9 mouse cellular contexts compared by ENCODE assay signal in genomic region chr5:130853371-130853770, GRCm38 (mm10).
A peak's percentile ranks its signal among the peaks of the same experiment; 100 is the strongest.
DNase-seq lines count a peak whose midpoint lies in the region; ATAC-seq and TF ChIP-seq lines count a peak whose summit lies in the region.
"Had no signal": no experiment of that assay in that cellular context is flagged by ENCODE, and none has a peak within 500 bp of the region (broad histone marks: within the 10 kb centered on the region; RNA-seq: fewer than 3 reads in every experiment).

No protein-coding gene starts in this region.

- no peak overlapping the region for H3K4me2 ChIP-seq in embryonic facial prominence, embryonic 14.5 days (ENCODE audit: low read depth, low read length)
- H3K4me2 ChIP-seq in lung, embryonic 16.5 days (ENCODE audit: low read depth, low read length) = no peak overlapping the region

- no peak overlapping the region for H3K27ac ChIP-seq in ES-Bruce4 (ENCODE audit: insufficient read depth, low read length)
- no peak overlapping the region for H3K27ac ChIP-seq in embryonic facial prominence, embryonic 14.5 days (replicated peaks; ENCODE audit: low read depth, low read length)
- H3K27ac ChIP-seq in heart, embryonic 10.5 days = no peak overlapping the region
- H3K27ac ChIP-seq in lung, embryonic 16.5 days (ENCODE audit: low read length) = no peak overlapping the region
- H3K27ac ChIP-seq: macrophage had no signal

- no peaks in the 10 kb centered on the region for H3K27me3 ChIP-seq in ES-Bruce4 (ENCODE audit: control insufficient read depth, insufficient read depth, low read length, poor library complexity, severe bottlenecking)
- no peaks in the 10 kb centered on the region for H3K27me3 ChIP-seq in embryonic facial prominence, embryonic 14.5 days (replicated peaks; ENCODE audit: control insufficient read depth, insufficient read depth, low read length)
- H3K27me3 ChIP-seq in heart, embryonic 10.5 days (ENCODE audit: insufficient read depth, poor library complexity, severe bottlenecking) = no peaks in the 10 kb centered on the region
- H3K27me3 ChIP-seq in lung, embryonic 16.5 days (ENCODE audit: control insufficient read depth, insufficient read depth, low read depth, low read length) = no peaks in the 10 kb centered on the region

- H3K9me3 ChIP-seq in ES-Bruce4 (replicated peaks; ENCODE audit: control insufficient read depth, insufficient read depth, low read length, poor library complexity, severe bottlenecking) = no peaks in the 10 kb centered on the region
- H3K9me3 ChIP-seq in embryonic facial prominence, embryonic 14.5 days (ENCODE audit: control insufficient read depth, low read length) = no peaks in the 10 kb centered on the region
- H3K9me3 ChIP-seq in heart, embryonic 10.5 days = no peaks in the 10 kb centered on the region
- H3K9me3 ChIP-seq in lung, embryonic 16.5 days (ENCODE audit: control insufficient read depth, low read length) = no peaks in the 10 kb centered on the region

- no peaks in the 10 kb centered on the region for H3K36me3 ChIP-seq in ES-Bruce4 (ENCODE audit: control insufficient read depth, insufficient read depth, low read length, poor library complexity, severe bottlenecking)
- no peaks in the 10 kb centered on the region for H3K36me3 ChIP-seq in embryonic facial prominence, embryonic 14.5 days (ENCODE audit: control insufficient read depth, insufficient read depth, low read length)
- H3K36me3 ChIP-seq in heart, embryonic 10.5 days = no peaks in the 10 kb centered on the region
- H3K36me3 ChIP-seq in lung, embryonic 16.5 days (ENCODE audit: control insufficient read depth, insufficient read depth, low read length) = no peaks in the 10 kb centered on the region

- TF ChIP-seq CTCF in ES-Bruce4 (IDR thresholded peaks at IDR 0.05; ENCODE audit: low read depth, low read length) = peak; percentile 100

- TF ChIP-seq POLR2A in ES-Bruce4 (IDR thresholded peaks at IDR 0.05; ENCODE audit: insufficient read depth, low read length) = no peak

- peak; percentile 51; the same call in 1 of the 2 replicates for ATAC-seq in embryonic facial prominence, embryonic 14.5 days (ENCODE audit: low read depth)
- peak; percentile 36; the same call in 1 of the 2 replicates for ATAC-seq in lung, embryonic 16.5 days (ENCODE audit: low read depth)

- H3K9ac ChIP-seq in ES-Bruce4 (ENCODE audit: low read depth, poor library complexity, severe bottlenecking) = no peak overlapping the region
- H3K9ac ChIP-seq in embryonic facial prominence, embryonic 14.5 days (ENCODE audit: low read depth, low read length) = no peak overlapping the region
- no peak overlapping the region for H3K9ac ChIP-seq in lung, embryonic 16.5 days (ENCODE audit: low read length)

- DNase-seq in adrenal gland, postnatal 25 days = peak; percentile 90
- DNase-seq in embryonic facial prominence, embryonic 14.5 days (ENCODE audit: low spot score) = peak; percentile 87
- DNase-seq in heart, embryonic 10.5 days (ENCODE audit: low spot score) = peak; percentile 80
- peak; percentile 87 for DNase-seq in layer of hippocampus, adult 11-12 months (ENCODE audit: low spot score)
- peak; percentile 70 to 80 for DNase-seq in right cerebral cortex, postnatal 36 days (ENCODE audit: low spot score in 2 of 2)
- peak; percentile 62 for DNase-seq in yolk sac, embryonic 10.5 days (ENCODE audit: low spot score)

- H3K4me3 ChIP-seq in ES-Bruce4 (ENCODE audit: low read depth, low read length) = no peak overlapping the region
- H3K4me3 ChIP-seq in embryonic facial prominence, embryonic 14.5 days (ENCODE audit: low read depth, low read length) = no peak overlapping the region
- no peak overlapping the region for H3K4me3 ChIP-seq in heart, embryonic 10.5 days
- H3K4me3 ChIP-seq in lung, embryonic 16.5 days (ENCODE audit: low read length) = no peak overlapping the region

- WGBS in embryonic facial prominence, embryonic 14.5 days = under 1% methylated on average over 10 of the region's 10 CpGs
- under 1% methylated on average over 10 of the region's 10 CpGs for WGBS in heart, embryonic 10.5 days
- under 1% methylated on average over 10 of the region's 10 CpGs for WGBS in lung, embryonic 16.5 days

- H3K4me1 ChIP-seq in ES-Bruce4 (ENCODE audit: control insufficient read depth, insufficient read depth, low read length) = no peaks in the 10 kb centered on the region
- no peaks in the 10 kb centered on the region for H3K4me1 ChIP-seq in embryonic facial prominence, embryonic 14.5 days (ENCODE audit: control insufficient read depth, insufficient read depth, low read length)
- H3K4me1 ChIP-seq in heart, embryonic 10.5 days = peaks cover 17% of the 10 kb centered on the region; the same call in 1 of the 2 replicates
- no peaks in the 10 kb centered on the region for H3K4me1 ChIP-seq in lung, embryonic 16.5 days (replicated peaks; ENCODE audit: control insufficient read depth, insufficient read depth, low read length)

- TF ChIP-seq EP300 in ES-Bruce4 (IDR thresholded peaks at IDR 0.05; ENCODE audit: insufficient read depth, low read depth, low read length) = no peak
